Mouse (Mus musculus): ENCODE measurements at regions not wholly inside any gene's neighbourhood (a gene's known extent, or its start where the extent isn't known, plus 50 kb on each side); places are given as distances from the start of the nearest gene placed in this dataset.

GRCm38 (mm10) chr8:5994846-5995245 lies 889.7 kb upstream of the Slc10a2 start:
- peak; percentile 6 for DNase-seq

GRCm38 (mm10) chr8:5965403-5966015 lies 860.4 kb upstream of the Slc10a2 start:
- no peak for DNase-seq

GRCm38 (mm10) chr8:5964299-5964698 lies 859.1 kb upstream of the Slc10a2 start:
- no peak for DNase-seq

GRCm38 (mm10) chr8:5938057-5938456 lies 832.9 kb upstream of the Slc10a2 start:
- DNase-seq, result no peak

DNA sequence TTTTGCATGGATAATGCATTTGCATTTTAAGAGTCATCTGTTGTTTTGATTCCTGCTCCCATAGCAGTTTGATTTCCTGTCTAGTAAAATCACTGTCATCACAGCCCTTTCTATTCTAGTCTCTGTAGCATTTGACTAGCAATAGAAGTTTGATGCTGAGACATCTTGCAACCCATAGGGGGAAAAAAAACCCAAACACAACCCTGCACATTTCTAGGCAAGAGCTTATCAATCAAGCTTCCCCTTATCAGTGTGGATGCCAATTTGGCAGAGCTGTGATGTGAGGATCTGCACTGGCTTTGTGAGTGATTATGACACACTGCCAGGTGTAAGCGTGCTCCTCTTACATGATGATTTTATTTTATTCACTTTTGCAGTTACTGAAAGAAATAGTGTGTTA lies 813.0 kb upstream of the Slc10a2 start:
- DNase-seq, result no peak

Data from cerebellum, adult 9-10 months (tissue).